Mouse (Mus musculus) forebrain, embryonic 16.5 days (tissue): ENCODE results near the gene Isy1. TPM values are rescaled to one million over a fixed set of nuclear protein-coding genes. Genes with fewer than 3 reads are reported as not detected.
"Not testable (repeated sequence)": the region's sequence is repeated elsewhere in the genome, so short reads cannot be mapped to it uniquely, and the experiment has no call there.

Source experiments
- ATAC-seq: fragments of 200-750 bp; cut with Nextera tagmentation; 2 replicates; pipeline ENCODE4 v1.8.0; 2017; ENCODE audit warnings: mild to moderate bottlenecking, moderate library complexity
- H3K27ac ChIP-seq: fragments of 300-500 bp; sonication (generic); 2 replicates; pipeline ENCODE4 v1.5.1; 2014; ENCODE audit warnings: low read length, control low read depth
- H3K27me3 ChIP-seq: fragments of 300-500 bp; sonication (generic); replicated peaks from 2 replicates; pipeline ENCODE4 v1.6.1; 2014; ENCODE audit warnings: low read length; ENCODE audit not compliant: control insufficient read depth, insufficient read depth
- H3K36me3 ChIP-seq: fragments of 300-500 bp; sonication (generic); 2 replicates; pipeline ENCODE4 v1.6.1; 2014; ENCODE audit not compliant: control insufficient read depth, insufficient read depth
- H3K4me1 ChIP-seq: fragments of 300-500 bp; sonication (generic); replicated peaks from 2 replicates; pipeline ENCODE4 v1.6.1; 2014; ENCODE audit warnings: low read length; ENCODE audit not compliant: control insufficient read depth, insufficient read depth
- H3K4me2 ChIP-seq: fragments of 300-500 bp; sonication (generic); 2 replicates; pipeline ENCODE4 v1.6.1; 2014; ENCODE audit warnings: mild to moderate bottlenecking, low read length, control low read depth
- H3K4me3 ChIP-seq: fragments of 300-500 bp; sonication (generic); replicated peaks from 2 replicates; pipeline ENCODE4 v1.5.1; 2014; ENCODE audit warnings: mild to moderate bottlenecking, low read length, control low read depth
- H3K9ac ChIP-seq: fragments of 300-500 bp; sonication (generic); replicated peaks from 2 replicates; pipeline ENCODE4 v1.6.1; 2014; ENCODE audit warnings: low read depth, low read length, control low read depth
- H3K9me3 ChIP-seq: fragments of 300-500 bp; sonication (generic); 2 replicates; pipeline ENCODE4 v1.6.1; 2016; ENCODE audit warnings: low read length; ENCODE audit not compliant: control insufficient read depth
- WGBS: fragments of 180-500 bp; shearing (Covaris S2); extraction: QIAGEN DNeasy Blood & Tissue Kit; methylation state at CpG from one replicate; pipeline ENCODE4 v1.1.7; 2014; 5-methylcytosine and 5-hydroxymethylcytosine counted together
- polyA plus RNA-seq: library from polyadenylated mRNA; unstranded; fragments of >200 nt; fragmentation: Nextera tagmentation; extraction: Ambion mirVana; gene quantifications from 2 replicates; pipeline ENCODE4 v1.2.1, GENCODE M21; 2015

Gene Isy1
- polyA plus RNA-seq, 1 experiment from 2014 or later: 30.2 TPM

DNA sequence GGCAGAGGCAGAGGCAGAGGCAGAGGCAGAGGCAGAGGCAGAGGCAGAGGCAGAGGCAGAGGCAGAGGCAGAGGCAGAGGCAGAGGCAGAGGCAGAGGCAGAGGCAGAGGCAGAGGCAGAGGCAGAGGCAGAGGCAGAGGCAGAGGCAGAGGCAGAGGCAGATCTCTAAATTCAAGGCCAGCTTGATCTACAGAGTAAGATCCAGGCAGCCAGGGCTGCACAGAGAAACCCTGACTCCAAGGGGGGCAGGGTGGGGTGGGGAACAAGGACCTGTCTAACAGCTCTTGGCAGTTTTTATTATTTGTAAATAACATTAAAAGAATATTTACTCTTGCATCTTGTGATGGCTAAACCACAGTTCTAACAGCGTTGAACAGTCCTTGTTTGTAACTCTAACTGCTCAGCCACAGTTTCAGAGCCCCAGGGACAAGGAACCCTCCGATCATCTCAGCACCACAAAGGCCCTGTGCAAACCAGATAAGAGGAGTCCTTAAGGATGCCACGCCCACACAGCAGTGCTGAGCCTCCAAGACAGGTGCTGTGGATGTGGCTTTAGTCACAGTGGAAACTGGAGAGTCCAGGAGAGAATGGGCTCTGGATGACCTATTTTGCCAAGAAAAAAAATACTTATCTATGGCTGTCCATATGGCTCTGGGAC, 62.9 kb downstream of the Isy1 start:
- H3K4me2 ChIP-seq: no peak overlapping the region
- H3K27me3 ChIP-seq: no peaks in the 10 kb centered on the region
- no peak overlapping the region for H3K27ac ChIP-seq
- no peak overlapping the region for H3K4me3 ChIP-seq
- no peaks in the 10 kb centered on the region for H3K36me3 ChIP-seq
- H3K9me3 ChIP-seq: no peaks in the 10 kb centered on the region
- no peak overlapping the region for H3K9ac ChIP-seq
- 80% methylated on average over 3 of the region's 3 CpGs for WGBS
- no peak for ATAC-seq
- H3K4me1 ChIP-seq: no peaks in the 10 kb centered on the region

DNA sequence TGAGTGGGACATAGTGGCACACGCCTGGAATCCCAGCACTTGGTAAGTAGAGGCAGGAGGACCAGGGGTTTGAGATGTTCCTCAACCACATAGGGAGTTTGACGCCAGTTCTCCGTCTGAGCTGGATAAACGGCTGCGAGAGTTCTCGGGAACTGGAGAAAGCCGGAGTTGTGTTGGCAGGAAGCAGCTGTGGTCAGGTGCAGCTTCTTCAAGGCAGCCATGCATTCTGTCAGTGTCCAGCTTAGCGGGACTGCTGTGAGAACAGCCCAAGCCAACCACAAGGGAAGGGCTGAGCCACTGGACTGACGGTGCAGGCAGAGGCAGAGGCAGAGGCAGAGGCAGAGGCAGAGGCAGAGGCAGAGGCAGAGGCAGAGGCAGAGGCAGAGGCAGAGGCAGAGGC, 63.7 kb downstream of the Isy1 start:
- Histone ChIP-seq H3K4me1 (no peaks in the 10 kb centered on the region), H3K9ac (no peak overlapping the region), H3K36me3 (no peaks in the 10 kb centered on the region), H3K27ac (no peak overlapping the region), H3K4me3 (no peak overlapping the region), H3K27me3 (no peaks in the 10 kb centered on the region), H3K4me2 (no peak overlapping the region), H3K9me3 (no peaks in the 10 kb centered on the region)
- 88% methylated on average over 9 of the region's 9 CpGs for WGBS
- ATAC-seq: no peak

GRCm38 (mm10) chr6:87774466-87774865, 64.1 kb downstream of the Isy1 start:
- H3K27ac ChIP-seq: no peak overlapping the region
- H3K4me1 ChIP-seq: no peaks in the 10 kb centered on the region
- no peaks in the 10 kb centered on the region for H3K9me3 ChIP-seq
- H3K27me3 ChIP-seq: no peaks in the 10 kb centered on the region
- no peaks in the 10 kb centered on the region for H3K36me3 ChIP-seq
- no peak overlapping the region for H3K4me3 ChIP-seq
- ATAC-seq: no peak
- no peak overlapping the region for H3K4me2 ChIP-seq
- H3K9ac ChIP-seq: no peak overlapping the region
- WGBS: 45% methylated on average over 1 of the region's 1 CpGs

- no peaks in the 10 kb centered on the region for H3K36me3 ChIP-seq
- no peak overlapping the region for H3K9ac ChIP-seq
- H3K27me3 ChIP-seq: no peaks in the 10 kb centered on the region
- no peak overlapping the region for H3K4me3 ChIP-seq
- H3K4me2 ChIP-seq: no peak overlapping the region
- no peaks in the 10 kb centered on the region for H3K4me1 ChIP-seq
- H3K27ac ChIP-seq: no peak overlapping the region
- no peaks in the 10 kb centered on the region for H3K9me3 ChIP-seq
- no peak for ATAC-seq
- 58% methylated on average over 8 of the region's 8 CpGs for WGBS
Observed at GRCm38 (mm10) chr6:87770626-87771025, 68.0 kb downstream of the Isy1 start.

- not testable (repeated sequence) for H3K4me3 ChIP-seq, ATAC-seq, H3K4me2 ChIP-seq, H3K27me3 ChIP-seq, H3K36me3 ChIP-seq, H3K9ac ChIP-seq, H3K9me3 ChIP-seq, H3K4me1 ChIP-seq, H3K27ac ChIP-seq
- WGBS: 94% methylated on average over 2 of the region's 2 CpGs
Observed at GRCm38 (mm10) chr6:87764296-87764695, 74.3 kb downstream of the Isy1 start.

Other genes starting within 250 kb of the Isy1 start
- 2.5 and 4.3 TPM in 2 replicates for gene Prokr1, start 248.1 kb downstream of the Isy1 start, polyA plus RNA-seq
- 13.6 and 15.3 TPM in 2 replicates for gene Aplf, start 166.6 kb downstream of the Isy1 start, polyA plus RNA-seq
- gene Efcc1, start 107.9 kb downstream of the Isy1 start, polyA plus RNA-seq: 1.8 and 2.3 TPM in 2 replicates
- 0.24 and 0.39 TPM in 2 replicates for gene Gp9, start 60.7 kb downstream of the Isy1 start, polyA plus RNA-seq
- gene Rab43, start 26.6 kb downstream of the Isy1 start, polyA plus RNA-seq: 6.1 and 8.0 TPM in 2 replicates
- 2.5 and 4.4 TPM in 2 replicates for gene Gm45140, start 3.0 kb downstream of the Isy1 start, polyA plus RNA-seq
- gene Cnbp, start 12.3 kb upstream of the Isy1 start, polyA plus RNA-seq: 685 and 747 TPM in 2 replicates
- gene Copg1, start 49.0 kb upstream of the Isy1 start, polyA plus RNA-seq: 173 and 186 TPM in 2 replicates
- gene Hmces, start 75.1 kb upstream of the Isy1 start, polyA plus RNA-seq: 57.9 and 62.9 TPM in 2 replicates
- 18.4 and 19.8 TPM in 2 replicates for gene H1fx, start 142.8 kb upstream of the Isy1 start, polyA plus RNA-seq
- gene Rab7, start 206.5 kb upstream of the Isy1 start, polyA plus RNA-seq: 343 TPM in 2 replicates
- 273 and 275 TPM in 2 replicates for gene Rpn1, start 245.7 kb upstream of the Isy1 start, polyA plus RNA-seq